Mouse (Mus musculus): ENCODE measurements around the gene L3hypdh.
"Not testable (repeated sequence)": the region's sequence is repeated elsewhere in the genome, so short reads cannot be mapped to it uniquely, and the experiment has no call there.

L3hypdh gene

GRCm38 (mm10) chr12:72053303-72053702, 31.9 kb downstream of the L3hypdh start:
- DNase-seq (ENCODE audit: low spot score in 2 of 2) = no peak

- DNase-seq (ENCODE audit: low spot score in 2 of 2) = no peak
Measured at GRCm38 (mm10) chr12:72052571-72052970, 32.7 kb downstream of the L3hypdh start.

- DNase-seq (ENCODE audit: low spot score in 2 of 2) = no peak
Measured at GRCm38 (mm10) chr12:72050821-72051220, 34.4 kb downstream of the L3hypdh start.

- not testable (repeated sequence) for DNase-seq (ENCODE audit: low spot score in 2 of 2)
Measured at GRCm38 (mm10) chr12:72050156-72050555, 35.1 kb downstream of the L3hypdh start.

GRCm38 (mm10) chr12:72047513-72047912, 37.7 kb downstream of the L3hypdh start:
- DNase-seq (ENCODE audit: low spot score in 2 of 2) = no peak

- no peak for DNase-seq (ENCODE audit: low spot score in 2 of 2)
Measured at GRCm38 (mm10) chr12:72041238-72041637, 44.0 kb downstream of the L3hypdh start.

GRCm38 (mm10) chr12:72039501-72039900, 45.7 kb downstream of the L3hypdh start:
- no peak for DNase-seq (ENCODE audit: low spot score in 2 of 2)

- no peak for DNase-seq (ENCODE audit: low spot score in 2 of 2)
Measured at GRCm38 (mm10) chr12:72038866-72039265, 46.4 kb downstream of the L3hypdh start.

GRCm38 (mm10) chr12:72037049-72037448, 48.2 kb downstream of the L3hypdh start:
- DNase-seq (ENCODE audit: low spot score in 2 of 2) = no peak

GRCm38 (mm10) chr12:72036097-72036661, 49.1 kb downstream of the L3hypdh start:
- DNase-seq (ENCODE audit: low spot score in 2 of 2) = no peak

- DNase-seq (ENCODE audit: low spot score in 2 of 2) = no peak
Measured at GRCm38 (mm10) chr12:72031794-72032193, 53.4 kb downstream of the L3hypdh start.

- no peak for DNase-seq (ENCODE audit: low spot score in 2 of 2)
Measured at GRCm38 (mm10) chr12:72031171-72031570, 54.1 kb downstream of the L3hypdh start.

GRCm38 (mm10) chr12:72025275-72025795, 59.9 kb downstream of the L3hypdh start:
- DNase-seq (ENCODE audit: low spot score in 2 of 2) = no peak

- no peak for DNase-seq (ENCODE audit: low spot score in 2 of 2)
Measured at GRCm38 (mm10) chr12:72023572-72023971, 61.7 kb downstream of the L3hypdh start.

Measured in frontal cortex, postnatal 10 days (tissue).